Mouse (Mus musculus) erythroblast, embryonic 14.5 days (primary cell): ENCODE data around the gene Ccnl2.

Experiments
- GATA1 ChIP-seq: IDR thresholded peaks from 2 replicates; pipeline ENCODE4 v1.6.1; 2012; ENCODE audit warnings: low read length, inconsistent platforms, mixed read lengths
- TAL1 ChIP-seq: IDR thresholded peaks from 3 replicates; pipeline ENCODE4 v1.6.1; 2012; ENCODE audit warnings: low read length, inconsistent platforms, mixed read lengths

DNA sequence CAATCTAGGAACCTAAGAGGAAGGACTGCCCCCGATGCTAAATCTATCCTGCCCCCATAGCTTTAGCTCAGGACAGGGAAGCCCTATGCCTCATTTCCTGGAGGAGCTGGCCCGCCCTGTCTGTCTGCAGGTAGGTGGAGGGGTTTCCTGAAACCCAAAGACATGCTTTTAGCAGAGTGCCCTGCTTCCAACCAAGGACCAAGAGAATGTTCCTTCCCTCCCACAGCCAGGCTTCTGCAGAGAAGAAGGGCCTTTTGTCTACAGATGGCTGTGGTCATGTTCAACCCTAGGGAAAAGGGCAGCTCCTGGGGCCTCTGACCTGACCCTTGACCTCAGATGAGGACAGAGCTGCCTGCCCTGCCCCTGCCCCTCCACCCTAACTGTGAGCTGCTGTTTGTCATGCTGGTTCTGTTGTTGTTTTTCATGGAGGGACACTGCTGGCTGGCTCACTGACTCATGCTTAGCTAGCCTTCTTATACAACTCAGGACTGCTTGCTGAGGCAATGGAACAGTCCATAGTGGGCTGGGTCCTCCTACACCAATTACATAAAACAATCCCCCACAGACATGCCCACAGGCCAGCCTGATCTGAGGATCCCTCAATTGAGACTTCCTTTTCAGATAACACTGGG, 35.5 kb upstream of the Ccnl2 start:
- TF ChIP-seq GATA1, result no peak
- no peak for TF ChIP-seq TAL1
